Mouse (Mus musculus) bone marrow macrophage, adult 2 months (primary cell): ENCODE results near the gene Fundc1. TPM values are rescaled to one million over a fixed set of nuclear protein-coding genes. Genes with fewer than 3 reads are reported as not detected.
"Not testable (repeated sequence)": the region's sequence is repeated elsewhere in the genome, so short reads cannot be mapped to it uniquely, and the experiment has no call there.

ENCODE experiments used
- H3K27ac ChIP-seq: 2 replicates; pipeline ENCODE4 v1.5.1; 2012; ENCODE audit warnings: low read depth, low read length; ENCODE audit not compliant: insufficient read depth
- H3K4me1 ChIP-seq: 2 replicates; pipeline ENCODE4 v1.6.1; 2012; ENCODE audit warnings: low read length; ENCODE audit not compliant: control insufficient read depth, insufficient read depth
- H3K4me3 ChIP-seq: 2 replicates; pipeline ENCODE4 v1.5.1; 2012; ENCODE audit warnings: mild to moderate bottlenecking, low read length, moderate library complexity; ENCODE audit not compliant: insufficient read depth
- CTCF ChIP-seq: IDR thresholded peaks from 2 replicates; pipeline ENCODE4 v1.5.1; 2012; ENCODE audit warnings: low read depth, mild to moderate bottlenecking, low read length, moderate library complexity
- POLR2A ChIP-seq: IDR thresholded peaks from 2 replicates; pipeline ENCODE4 v1.6.1; 2012; ENCODE audit warnings: mild to moderate bottlenecking, low read depth, low read length, borderline replicate concordance
- polyA plus RNA-seq: library from polyadenylated mRNA; stranded (reverse); fragments of >200 nt; gene quantifications from 2 replicates; pipeline ENCODE4 v1.2.4, GENCODE M21; 2012; ENCODE audit not compliant: missing spikeins, insufficient read depth, insufficient read length

Fundc1 gene
- 57.5 and 60.2 TPM in 2 replicates for polyA plus RNA-seq

DNA sequence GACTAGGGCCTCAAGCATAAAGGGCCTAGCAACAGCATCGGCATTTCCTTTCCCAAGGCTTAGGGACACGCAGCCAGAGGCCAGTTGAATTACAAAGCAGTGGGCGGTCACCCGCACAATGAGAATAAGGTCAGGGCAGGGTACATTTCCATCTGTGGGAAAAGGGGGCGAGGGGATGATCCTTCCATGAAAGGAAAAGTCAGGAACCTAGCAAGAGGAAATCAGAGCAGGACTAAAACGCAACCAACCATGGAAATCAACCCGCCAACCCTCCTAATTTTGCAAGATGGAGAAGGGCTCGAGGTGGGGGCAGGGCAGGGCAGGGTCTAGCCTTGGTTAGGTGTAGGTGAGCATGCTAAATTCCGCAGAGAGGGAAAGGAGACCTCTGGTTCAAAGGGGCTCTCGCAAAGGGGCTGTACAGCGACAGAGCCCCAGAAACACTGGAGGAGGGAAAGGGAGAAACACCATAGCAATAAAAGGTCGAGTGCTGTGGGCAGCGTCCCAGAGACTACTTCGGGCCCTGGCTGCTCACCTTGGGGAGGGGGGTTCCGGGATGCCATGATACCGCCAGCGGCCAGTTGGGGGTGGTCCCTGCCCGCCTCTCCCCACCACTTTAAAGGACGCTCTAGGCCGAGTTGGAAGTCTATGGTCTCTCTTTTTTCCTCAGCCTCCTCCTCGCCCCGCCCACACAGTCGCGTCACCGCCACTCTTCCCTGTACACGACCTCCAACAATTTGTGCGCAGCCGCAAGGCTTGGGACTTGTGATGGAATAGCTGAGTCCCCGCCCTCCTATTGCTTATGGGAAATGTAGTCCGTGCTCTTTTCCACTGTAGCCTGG lies at the start of gene Fundc1:
Gene Fundc1, minus strand, starts transcription at position 705 of the 839 bp plus-strand sequence.
- Histone ChIP-seq H3K27ac (peak within 1 kb of the TSS; percentile 80), H3K4me3 (peak within 1 kb of the TSS; percentile 80), H3K4me1 (0 out of 2 replicates have a peak, but pooled peaks cover 2% of the 10 kb centered on the region)
- TF ChIP-seq CTCF (no peak), POLR2A (no peak)

GRCm38 (mm10) chrX:17611253-17611652 lies 39.1 kb upstream of the Fundc1 start:
- H3K4me1 ChIP-seq = peaks cover 6% of the 10 kb centered on the region; the same call in 1 of the 2 replicates
- TF ChIP-seq POLR2A (no peak), CTCF (no peak)
- no peak overlapping the region for H3K4me3 ChIP-seq
- H3K27ac ChIP-seq = no peak overlapping the region

DNA sequence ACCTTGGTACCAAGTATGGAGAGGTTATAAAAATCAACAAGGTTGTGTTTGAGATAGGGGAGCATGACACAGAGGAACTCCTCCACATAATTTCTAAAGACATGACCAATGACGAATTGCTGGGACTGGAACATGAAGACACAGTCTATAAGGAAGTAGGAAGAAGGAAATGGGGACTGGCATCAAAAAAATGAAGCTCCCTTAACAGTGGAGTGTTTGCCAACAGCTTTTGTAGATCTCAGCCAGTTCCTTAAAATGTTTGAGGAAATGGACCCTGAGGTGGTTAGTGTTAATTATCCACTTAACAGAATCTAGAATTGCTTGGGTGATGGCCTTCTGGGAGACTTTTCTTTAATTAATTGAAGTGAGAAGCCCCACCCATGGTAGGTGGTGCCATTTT lies 36.6 kb upstream of the Fundc1 start:
- no peak for TF ChIP-seq POLR2A
- no peak for TF ChIP-seq CTCF
- Histone ChIP-seq H3K27ac (peak overlapping the region; percentile 70), H3K4me3 (no peak overlapping the region), H3K4me1 (peaks cover 8% of the 10 kb centered on the region)

GRCm38 (mm10) chrX:17607668-17608067 lies 35.5 kb upstream of the Fundc1 start:
- peaks cover 8% of the 10 kb centered on the region for H3K4me1 ChIP-seq
- H3K27ac ChIP-seq = no peak overlapping the region
- TF ChIP-seq CTCF = no peak
- TF ChIP-seq POLR2A = no peak
- H3K4me3 ChIP-seq = no peak overlapping the region

DNA sequence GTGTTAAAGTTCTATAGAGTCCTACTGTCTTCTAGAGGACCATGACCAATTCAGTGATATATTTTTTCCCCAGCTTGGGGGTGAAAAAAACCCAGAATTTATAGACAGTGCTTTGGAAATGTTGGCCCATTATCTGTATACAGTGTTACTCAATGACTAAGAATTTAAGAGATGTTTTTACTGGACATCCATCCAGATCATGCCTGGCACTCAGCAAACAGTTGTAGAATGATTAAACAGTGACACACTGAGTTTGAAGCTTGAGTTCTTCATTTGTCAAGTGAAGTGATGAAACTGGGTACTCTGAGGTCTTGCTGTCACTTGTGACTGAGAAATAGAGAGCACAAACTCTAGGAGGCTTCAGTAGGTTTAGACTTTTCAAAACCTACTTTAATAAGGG lies 21.2 kb upstream of the Fundc1 start:
- TF ChIP-seq CTCF (no peak), POLR2A (no peak)
- H3K4me1 ChIP-seq = peaks cover 4% of the 10 kb centered on the region
- no peak overlapping the region for H3K27ac ChIP-seq
- H3K4me3 ChIP-seq = no peak overlapping the region

- TF ChIP-seq CTCF (no peak), POLR2A (no peak)
- H3K27ac ChIP-seq = peak overlapping the region; percentile 89
- H3K4me3 ChIP-seq = no peak overlapping the region
- peaks cover 4% of the 10 kb centered on the region for H3K4me1 ChIP-seq
Measured at GRCm38 (mm10) chrX:17590745-17591144, 18.6 kb upstream of the Fundc1 start.

- Histone ChIP-seq H3K4me1 (0 out of 2 replicates have a peak, but pooled peaks cover 2% of the 10 kb centered on the region), H3K27ac (peak overlapping the region; percentile 80), H3K4me3 (peak overlapping the region; percentile 80)
- TF ChIP-seq CTCF = no peak
- no peak for TF ChIP-seq POLR2A
Measured at GRCm38 (mm10) chrX:17571271-17571620, 879 bp downstream of the Fundc1 start.

DNA sequence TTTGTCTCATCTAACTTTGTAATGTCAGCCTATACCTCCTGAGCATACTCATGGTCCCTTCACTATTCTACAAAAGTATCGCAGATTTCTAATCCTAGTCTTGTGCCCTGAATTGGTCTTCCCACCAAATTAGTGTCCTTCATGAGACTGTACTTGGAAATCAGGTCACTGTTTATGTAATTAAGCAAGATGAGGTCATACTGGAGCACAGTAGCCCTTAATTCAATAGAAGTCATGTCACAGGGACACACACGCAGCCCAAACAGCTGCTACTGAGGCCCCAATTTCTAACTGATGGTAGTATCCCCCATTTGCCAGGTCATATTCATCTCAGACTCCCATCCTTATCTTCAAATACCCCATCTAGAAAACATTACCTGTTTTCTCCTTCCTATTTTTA lies 3.5 kb downstream of the Fundc1 start:
- Histone ChIP-seq H3K4me3 (no peak overlapping the region), H3K4me1 (peaks cover 5% of the 10 kb centered on the region), H3K27ac (no peak overlapping the region)
- TF ChIP-seq POLR2A = no peak
- TF ChIP-seq CTCF = no peak

DNA sequence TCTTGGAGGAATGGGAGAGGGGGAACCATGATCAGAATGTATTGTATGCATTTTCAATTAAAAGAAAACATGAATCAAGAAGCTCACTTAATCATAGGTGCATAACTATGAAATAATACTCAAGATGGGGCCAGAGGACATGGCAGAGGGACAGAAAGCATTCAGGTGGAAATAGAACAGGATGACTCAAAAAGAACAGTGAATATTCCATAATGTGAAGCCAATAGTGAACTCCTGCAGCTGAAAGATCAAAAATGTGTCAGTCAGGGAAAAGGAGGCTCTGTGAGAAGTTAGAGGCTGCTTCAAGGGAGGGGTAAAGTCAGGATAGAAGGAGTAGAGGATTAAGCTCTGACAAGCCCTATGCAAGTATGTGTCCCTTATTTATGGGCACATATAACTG lies 6.4 kb downstream of the Fundc1 start:
- no peak for TF ChIP-seq POLR2A
- no peak for TF ChIP-seq CTCF
- Histone ChIP-seq H3K4me3 (no peak overlapping the region), H3K27ac (peak overlapping the region; percentile 4; the same call in 1 of the 2 replicates), H3K4me1 (peaks cover 10% of the 10 kb centered on the region)

DNA sequence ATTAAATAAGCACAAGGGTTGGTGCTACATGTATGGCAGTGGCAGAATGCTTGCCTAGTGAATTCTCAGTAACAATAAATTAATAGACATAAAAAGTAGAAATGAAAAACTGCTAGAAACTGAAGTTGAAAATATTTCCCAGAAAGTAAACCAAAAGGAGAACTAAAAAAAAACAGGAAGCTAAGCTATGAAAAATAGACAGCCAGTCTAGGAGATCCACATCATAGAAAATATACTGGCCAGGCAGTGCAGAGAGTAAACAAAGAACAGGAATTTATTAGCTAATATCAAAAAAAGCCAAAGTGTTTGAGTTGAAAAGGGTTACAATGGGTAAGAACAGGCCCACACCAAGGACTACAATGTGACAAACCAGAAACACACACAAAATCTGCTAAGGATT lies 7.4 kb downstream of the Fundc1 start:
- Histone ChIP-seq H3K4me1 (peaks cover 10% of the 10 kb centered on the region), H3K4me3 (no peak overlapping the region), H3K27ac (peak overlapping the region; percentile 66)
- TF ChIP-seq CTCF = no peak

DNA sequence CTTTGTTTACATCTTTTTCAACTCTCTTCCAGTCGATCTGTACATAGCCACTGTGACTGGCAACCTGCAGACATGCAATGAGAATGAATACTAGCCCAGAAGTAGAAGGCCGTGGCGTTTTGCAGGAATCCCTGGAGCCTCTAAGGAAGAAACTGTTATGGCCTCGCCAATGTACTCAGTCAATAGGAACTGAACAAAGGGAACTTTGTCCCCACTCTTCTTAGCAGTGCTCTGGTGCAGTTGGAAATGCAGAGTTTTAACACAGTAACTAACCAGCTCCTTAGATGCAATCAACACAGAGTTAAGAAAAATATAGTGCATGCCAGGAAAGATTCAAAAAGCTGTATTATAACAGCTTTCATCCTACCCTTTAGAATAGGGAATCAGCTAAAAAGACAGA lies 13.4 kb downstream of the Fundc1 start:
- Histone ChIP-seq H3K4me1 (peaks cover 6% of the 10 kb centered on the region), H3K4me3 (no peak overlapping the region), H3K27ac (no peak overlapping the region)
- TF ChIP-seq CTCF (no peak), POLR2A (no peak)

GRCm38 (mm10) chrX:17554488-17554887 lies 17.6 kb downstream of the Fundc1 start:
- no peak overlapping the region for H3K4me3 ChIP-seq
- H3K27ac ChIP-seq = no peak overlapping the region
- no peak for TF ChIP-seq CTCF
- no peak for TF ChIP-seq POLR2A
- no peaks in the 10 kb centered on the region for H3K4me1 ChIP-seq

DNA sequence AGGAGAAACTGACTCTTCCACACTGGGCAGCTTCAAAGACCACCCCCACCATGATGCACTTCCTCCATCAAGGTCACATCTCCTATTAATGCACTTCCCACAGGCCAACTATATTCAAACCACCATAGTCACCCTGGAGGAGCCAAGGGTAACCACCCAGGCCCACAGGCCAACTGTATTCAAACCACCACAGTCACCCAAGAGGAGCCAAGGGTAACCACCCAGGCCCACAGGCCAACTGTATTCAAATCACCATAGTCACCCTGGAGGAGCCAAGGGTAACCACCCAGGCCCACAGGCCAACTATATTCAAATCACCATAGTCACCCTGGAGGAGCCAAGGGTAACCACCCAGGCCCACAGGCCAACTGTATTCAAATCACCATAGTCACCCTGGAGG lies 20.5 kb downstream of the Fundc1 start:
- H3K27ac ChIP-seq, H3K4me1 ChIP-seq, H3K4me3 ChIP-seq: not testable (repeated sequence)
